Mouse (Mus musculus) erythroblast, embryonic 14.5 days (primary cell): Measurements from ENCODE around the gene Paqr5.

ENCODE experiments used
- GATA1 ChIP-seq: IDR thresholded peaks from 2 replicates; pipeline ENCODE4 v1.6.1; 2012; ENCODE audit warnings: low read length, inconsistent platforms, mixed read lengths
- TAL1 ChIP-seq: IDR thresholded peaks from 3 replicates; pipeline ENCODE4 v1.6.1; 2012; ENCODE audit warnings: low read length, inconsistent platforms, mixed read lengths

DNA sequence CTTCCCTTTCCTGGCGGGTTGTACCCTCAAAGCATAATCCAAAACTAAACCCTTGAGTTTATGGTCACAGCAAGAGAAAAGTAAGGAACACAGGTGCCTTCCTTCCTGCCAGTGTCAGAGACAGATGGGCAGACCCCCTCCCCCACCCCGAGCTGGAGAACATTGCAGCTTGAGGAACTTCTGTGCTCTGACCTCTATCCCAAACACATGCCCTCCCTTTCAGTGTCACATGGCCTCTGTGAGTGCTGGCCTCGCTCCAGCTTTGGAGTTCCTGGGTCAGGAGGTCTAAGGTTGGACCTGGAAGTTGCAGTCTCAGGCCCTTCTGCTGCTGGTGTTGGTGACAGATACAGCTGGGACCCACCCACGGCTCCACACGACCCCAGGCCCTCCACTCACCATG, 65.9 kb downstream of the Paqr5 start:
- TF ChIP-seq TAL1 (no peak), GATA1 (no peak)
